Comparison of ENCODE assay signal across 8 mouse cellular contexts in genomic region chr12:117451441-117451840, GRCm38 (mm10).
A peak's percentile ranks its signal among the peaks of the same experiment; 100 is the strongest.
DNase-seq lines count a peak whose midpoint lies in the region; ATAC-seq and TF ChIP-seq lines count a peak whose summit lies in the region.
"Had no signal": no experiment of that assay in that cellular context is flagged by ENCODE, and none has a peak within 500 bp of the region (broad histone marks: within the 10 kb centered on the region; RNA-seq: fewer than 3 reads in every experiment).

No protein-coding gene starts in this region.

- no peak for DNase-seq in kidney, postnatal 0 days (ENCODE audit: low spot score)
- DNase-seq in CD4-positive helper T cell, adult 2 months (ENCODE audit: low read depth, low spot score): peak; percentile 29
- peak; percentile 55 for DNase-seq in lung, postnatal 36 days
- no peak for DNase-seq in right cerebral cortex, adult 18-20 months

- H3K4me2 ChIP-seq in kidney, postnatal 0 days (ENCODE audit: low read length): no peak overlapping the region
- H3K4me2 ChIP-seq in kidney, embryonic 15.5 days: no peak overlapping the region
- H3K4me2 ChIP-seq in neural tube, embryonic 15.5 days: no peak overlapping the region
- H3K4me2 ChIP-seq: embryonic facial prominence, embryonic 15.5 days had no signal

- H3K4me1 ChIP-seq in kidney, postnatal 0 days (replicated peaks; ENCODE audit: insufficient read depth, low read length): peaks cover 6% of the 10 kb centered on the region; the same call in 1 of the 2 replicates
- H3K4me1 ChIP-seq in kidney, embryonic 15.5 days: peaks cover 16% of the 10 kb centered on the region
- peaks cover 6% of the 10 kb centered on the region for H3K4me1 ChIP-seq in ES-Bruce4 (ENCODE audit: control insufficient read depth, insufficient read depth, low read length)
- peaks cover 11% of the 10 kb centered on the region for H3K4me1 ChIP-seq in neural tube, embryonic 15.5 days

- no peak overlapping the region for H3K4me3 ChIP-seq in kidney, postnatal 0 days (replicated peaks; ENCODE audit: low read depth, low read length)
- no peak overlapping the region for H3K4me3 ChIP-seq in kidney, embryonic 15.5 days (replicated peaks)
- no peak overlapping the region for H3K4me3 ChIP-seq in ES-Bruce4 (ENCODE audit: low read depth, low read length)
- H3K4me3 ChIP-seq in neural tube, embryonic 15.5 days (replicated peaks): no peak overlapping the region
- H3K4me3 ChIP-seq: embryonic facial prominence, embryonic 15.5 days had no signal

- no peaks in the 10 kb centered on the region for H3K27me3 ChIP-seq in kidney, postnatal 0 days (ENCODE audit: insufficient read depth, low read length)
- no peaks in the 10 kb centered on the region for H3K27me3 ChIP-seq in kidney, embryonic 15.5 days
- H3K27me3 ChIP-seq in ES-Bruce4 (ENCODE audit: control insufficient read depth, insufficient read depth, low read length, poor library complexity, severe bottlenecking): no peaks in the 10 kb centered on the region
- H3K27me3 ChIP-seq in neural tube, embryonic 15.5 days (replicated peaks): no peaks in the 10 kb centered on the region
- H3K27me3 ChIP-seq: embryonic facial prominence, embryonic 15.5 days had no signal

- no peak for TF ChIP-seq POLR2A in ES-Bruce4 (IDR thresholded peaks at IDR 0.05; ENCODE audit: insufficient read depth, low read length)

- H3K9ac ChIP-seq in kidney, postnatal 0 days (ENCODE audit: low read depth, low read length): no peak overlapping the region
- no peak overlapping the region for H3K9ac ChIP-seq in kidney, embryonic 15.5 days
- no peak overlapping the region for H3K9ac ChIP-seq in ES-Bruce4 (ENCODE audit: low read depth, poor library complexity, severe bottlenecking)
- no peak overlapping the region for H3K9ac ChIP-seq in neural tube, embryonic 15.5 days (replicated peaks)
- H3K9ac ChIP-seq: embryonic facial prominence, embryonic 15.5 days had no signal

- H3K9me3 ChIP-seq in kidney, postnatal 0 days (replicated peaks; ENCODE audit: low read length): no peaks in the 10 kb centered on the region
- no peaks in the 10 kb centered on the region; the same call in 1 of the 2 replicates for H3K9me3 ChIP-seq in kidney, embryonic 15.5 days (replicated peaks)
- H3K9me3 ChIP-seq in ES-Bruce4 (replicated peaks; ENCODE audit: control insufficient read depth, insufficient read depth, low read length, poor library complexity, severe bottlenecking): no peaks in the 10 kb centered on the region
- H3K9me3 ChIP-seq in neural tube, embryonic 15.5 days (replicated peaks): no peaks in the 10 kb centered on the region
- H3K9me3 ChIP-seq: embryonic facial prominence, embryonic 15.5 days had no signal

- WGBS in kidney, postnatal 0 days: 69% methylated on average over 4 of the region's 4 CpGs
- WGBS in kidney, embryonic 15.5 days: 70% methylated on average over 4 of the region's 4 CpGs
- WGBS in neural tube, embryonic 15.5 days: 61% methylated on average over 4 of the region's 4 CpGs

- no peak for ATAC-seq in kidney, postnatal 0 days (replicated peaks; ENCODE audit: low FRiP score, low read depth)
- no peak for ATAC-seq in kidney, embryonic 15.5 days (replicated peaks; ENCODE audit: low FRiP score)
- ATAC-seq in neural tube, embryonic 15.5 days (ENCODE audit: low FRiP score): no peak

- H3K27ac ChIP-seq in kidney, postnatal 0 days: no peak overlapping the region
- no peak overlapping the region for H3K27ac ChIP-seq in kidney, embryonic 15.5 days
- no peak overlapping the region for H3K27ac ChIP-seq in ES-Bruce4 (ENCODE audit: insufficient read depth, low read length)
- H3K27ac ChIP-seq in neural tube, embryonic 15.5 days (replicated peaks): no peak overlapping the region
- H3K27ac ChIP-seq: embryonic facial prominence, embryonic 15.5 days had no signal

- peak; percentile 50 for TF ChIP-seq CTCF in kidney, postnatal 0 days (IDR thresholded peaks at IDR 0.05; ENCODE audit: low read depth)
- TF ChIP-seq CTCF in ES-Bruce4 (IDR thresholded peaks at IDR 0.05; ENCODE audit: low read depth, low read length): peak; percentile 16

- no peak for TF ChIP-seq EP300 in ES-Bruce4 (IDR thresholded peaks at IDR 0.05; ENCODE audit: insufficient read depth, low read depth, low read length)

- H3K36me3 ChIP-seq in kidney, postnatal 0 days (ENCODE audit: insufficient read depth, low read length): no peaks in the 10 kb centered on the region
- no peaks in the 10 kb centered on the region for H3K36me3 ChIP-seq in kidney, embryonic 15.5 days
- H3K36me3 ChIP-seq in ES-Bruce4 (ENCODE audit: control insufficient read depth, insufficient read depth, low read length, poor library complexity, severe bottlenecking): no peaks in the 10 kb centered on the region
- no peaks in the 10 kb centered on the region for H3K36me3 ChIP-seq in neural tube, embryonic 15.5 days
- H3K36me3 ChIP-seq: embryonic facial prominence, embryonic 15.5 days had no signal

Comparison
In these comparisons a context has a peak if more than half of its experiments do, and no peak if none do; other contexts are left out.
1. DNase-seq: peak in CD4-positive helper T cell, adult 2 months (single experiment) and lung, postnatal 36 days (single experiment); none in kidney, postnatal 0 days (single experiment) and right cerebral cortex, adult 18-20 months (single experiment).